Mouse (Mus musculus) retina, postnatal 1 day (tissue): ENCODE results near the gene Wrap53.
A peak's percentile ranks its signal among the peaks of the same experiment; 100 is the strongest.

ENCODE experiments used
- DNase-seq: peaks from one replicate; pipeline ENCODE4 v3.0.0-alpha.2; 2012

The Wrap53 gene

GRCm38 (mm10) chr11:69600098-69600497, 20.0 kb upstream of the Wrap53 start:
- peak; percentile 38 for DNase-seq

DNA sequence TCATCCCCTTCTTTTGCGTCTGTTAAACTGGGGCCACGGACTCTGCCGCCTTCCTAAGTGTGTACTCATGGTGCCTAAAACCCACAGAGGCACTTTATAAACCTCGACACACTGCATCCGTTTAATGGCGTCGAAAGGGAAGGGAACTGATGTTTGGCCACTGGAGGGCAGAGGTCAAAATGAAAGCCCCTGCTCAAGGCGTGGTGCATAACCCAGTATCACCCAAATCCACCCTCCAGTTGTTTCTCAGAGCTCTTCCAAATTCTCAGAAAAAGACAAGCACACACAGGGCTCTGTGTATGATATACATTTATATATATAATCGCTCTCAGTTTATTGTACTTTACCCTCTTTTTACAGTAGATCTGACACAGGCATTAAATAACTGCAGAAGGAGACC, 19.4 kb upstream of the Wrap53 start:
- DNase-seq, result no peak

DNA sequence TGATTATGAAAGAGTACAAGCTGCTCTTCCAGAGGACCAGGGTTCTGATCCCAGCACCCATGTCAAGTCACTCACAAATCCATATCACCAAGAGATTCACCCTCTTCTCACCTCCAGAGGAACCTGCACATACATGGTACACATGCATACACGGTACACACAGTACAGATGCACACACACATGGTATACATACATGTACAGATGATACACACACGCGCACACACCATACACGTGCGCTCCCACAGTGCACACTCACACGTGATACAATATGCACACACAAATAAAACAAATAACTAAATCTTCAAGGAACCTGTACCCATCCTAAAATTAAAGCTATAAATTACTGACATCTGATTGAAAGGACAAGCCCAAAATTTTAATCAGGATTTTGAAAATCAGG, 14.8 kb upstream of the Wrap53 start:
- no peak for DNase-seq

GRCm38 (mm10) chr11:69592799-69593198, 12.7 kb upstream of the Wrap53 start:
- no peak for DNase-seq

GRCm38 (mm10) chr11:69591899-69592637, 12.0 kb upstream of the Wrap53 start:
- peak; percentile 86 for DNase-seq

GRCm38 (mm10) chr11:69591424-69591823, 11.4 kb upstream of the Wrap53 start:
- no peak for DNase-seq

DNA sequence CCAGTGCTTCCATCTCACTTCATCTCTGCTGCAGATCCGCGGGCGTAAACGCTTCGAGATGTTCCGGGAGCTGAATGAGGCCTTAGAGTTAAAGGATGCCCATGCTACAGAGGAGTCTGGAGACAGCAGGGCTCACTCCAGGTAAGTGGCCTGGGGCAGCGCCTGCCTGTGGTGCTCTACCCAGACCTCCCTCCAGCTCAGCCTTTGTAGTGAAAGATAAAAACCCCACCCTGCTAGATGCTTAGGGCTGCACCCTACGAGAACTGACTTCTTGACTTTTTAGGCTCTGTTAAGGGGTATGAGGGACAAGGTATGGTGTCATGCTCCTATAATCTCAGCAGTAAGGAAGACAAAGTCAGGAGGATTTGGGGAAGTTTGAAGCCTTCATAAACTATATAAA, 10.6 kb upstream of the Wrap53 start:
- no peak for DNase-seq

- no peak for DNase-seq
These were observed 9.3 kb upstream of the Wrap53 start for GRCm38 (mm10) chr11:69589207-69589834.

DNA sequence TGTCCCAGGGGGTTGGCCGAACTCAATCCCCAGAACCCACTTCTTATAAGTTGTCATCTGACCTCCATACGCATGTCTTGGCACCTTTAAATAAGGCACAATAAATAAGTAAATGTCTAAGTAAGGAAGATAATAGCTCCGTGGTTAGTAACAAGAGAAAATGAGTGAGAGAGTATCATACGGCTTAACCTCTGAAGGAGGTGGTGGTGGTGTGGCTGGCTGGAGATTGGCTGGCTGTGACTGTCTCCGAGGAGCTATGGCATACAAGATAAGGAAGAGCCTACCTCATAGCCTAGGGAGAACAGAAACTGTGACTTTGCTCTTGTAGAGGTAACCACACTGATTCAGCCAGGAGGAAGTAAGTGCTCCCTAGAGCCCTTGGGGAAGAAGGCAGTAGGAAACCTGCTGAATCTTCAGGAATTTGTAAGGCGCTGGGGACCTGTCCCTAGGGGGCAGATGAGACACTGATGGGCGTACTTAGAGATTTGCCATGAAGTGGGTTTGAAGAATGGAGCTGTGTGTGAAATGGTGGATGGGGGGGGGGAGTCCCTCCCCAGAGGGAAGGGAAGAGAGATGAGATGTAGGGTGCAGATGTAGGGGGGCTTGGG, 5.8 kb upstream of the Wrap53 start:
- DNase-seq, result no peak

- DNase-seq, result no peak
These were observed 4.9 kb upstream of the Wrap53 start for GRCm38 (mm10) chr11:69584937-69585336.

DNA sequence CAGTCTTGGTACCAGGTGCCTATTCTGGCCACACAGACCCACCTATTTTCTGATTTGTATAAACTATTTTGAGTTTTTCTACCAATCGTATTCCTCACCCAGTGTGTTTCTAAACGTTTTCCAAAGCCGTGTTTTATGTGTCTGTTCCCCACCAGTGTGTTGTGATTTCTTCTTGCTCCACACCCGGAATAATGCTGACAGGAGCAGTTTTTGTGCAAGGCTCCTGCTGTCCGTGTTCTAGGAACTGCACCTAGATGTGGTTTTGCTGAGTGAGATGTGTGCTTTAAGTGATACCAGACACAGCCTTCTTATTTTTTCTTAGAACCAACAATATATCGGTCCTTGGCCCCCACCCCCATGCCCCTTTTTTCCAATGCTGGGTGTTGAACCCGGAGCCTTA, 4.0 kb upstream of the Wrap53 start:
- no peak for DNase-seq

DNA sequence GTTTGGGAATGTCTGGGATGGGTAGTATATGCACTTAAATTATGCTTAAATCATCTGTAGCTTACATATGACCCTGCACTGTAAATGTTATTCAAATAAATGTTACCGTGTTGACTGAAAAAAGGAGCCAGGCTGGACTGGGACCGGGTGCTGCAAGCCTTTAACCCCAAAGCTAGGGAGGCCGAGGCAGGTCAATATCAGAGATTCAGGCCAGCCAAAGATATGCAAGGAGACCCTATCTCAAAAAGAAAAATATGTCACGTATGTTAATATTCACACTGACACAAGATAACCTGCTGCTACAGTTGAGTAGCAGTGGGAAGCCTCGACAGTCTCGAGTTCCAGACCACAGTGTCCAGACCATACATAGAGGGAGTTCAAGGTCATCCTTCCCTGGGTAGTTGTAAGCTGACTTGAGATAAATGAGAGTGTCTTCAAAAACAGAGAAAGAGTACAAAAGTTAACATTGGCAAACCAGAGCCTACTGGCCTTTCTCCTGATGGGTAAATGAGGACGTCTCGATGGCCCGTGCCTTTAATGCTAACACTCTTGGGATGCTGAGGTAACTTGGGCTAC, 2.3 kb upstream of the Wrap53 start:
- DNase-seq, result no peak

DNA sequence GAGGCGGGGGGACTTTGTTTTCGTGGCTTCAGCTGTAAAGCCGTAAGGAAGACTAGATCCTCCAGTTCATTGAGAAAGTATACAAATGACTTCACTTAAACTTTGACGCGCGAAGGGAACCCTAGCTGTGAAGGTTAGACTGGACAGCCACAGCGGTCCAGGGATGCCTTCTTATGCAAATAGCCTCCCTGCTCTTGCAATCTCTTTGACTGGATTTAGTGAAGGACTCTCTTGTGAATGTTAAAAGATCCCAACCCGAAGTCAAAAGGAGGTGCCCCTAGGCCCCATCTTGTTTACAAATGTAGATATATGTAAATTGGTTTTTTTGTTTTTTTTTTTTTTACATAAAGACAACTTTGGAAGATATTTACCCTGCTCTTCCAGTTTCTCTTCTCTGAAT, 1.8 kb upstream of the Wrap53 start:
- no peak for DNase-seq

DNA sequence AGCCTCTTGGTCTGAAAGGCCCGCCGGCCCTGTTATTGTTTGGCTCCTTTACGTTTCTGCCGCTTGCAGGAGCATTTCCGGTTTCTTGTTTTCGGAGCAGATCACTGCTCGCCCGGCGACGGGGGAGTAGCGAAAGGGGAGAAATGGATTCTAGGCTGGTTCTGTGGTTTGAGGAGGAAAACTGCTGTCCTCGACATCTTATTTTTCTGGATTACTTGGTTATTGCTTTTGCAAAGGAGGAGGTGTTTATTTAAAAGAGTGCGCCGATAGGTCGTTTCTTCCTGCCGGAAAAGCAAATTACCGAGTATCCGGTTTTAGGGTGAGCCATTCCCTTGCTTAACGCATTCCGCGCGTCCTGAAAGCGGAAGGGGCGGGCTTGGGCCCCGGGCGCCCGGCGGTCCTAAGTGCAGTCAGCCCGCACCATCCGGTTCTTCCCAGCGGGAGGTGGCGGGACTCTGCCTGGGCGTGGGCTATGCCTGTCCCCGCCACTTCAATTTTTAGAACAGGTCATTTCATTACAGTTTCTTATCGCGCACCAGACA, 1.2 kb upstream of the Wrap53 start:
- DNase-seq, result peak; percentile 97

DNA sequence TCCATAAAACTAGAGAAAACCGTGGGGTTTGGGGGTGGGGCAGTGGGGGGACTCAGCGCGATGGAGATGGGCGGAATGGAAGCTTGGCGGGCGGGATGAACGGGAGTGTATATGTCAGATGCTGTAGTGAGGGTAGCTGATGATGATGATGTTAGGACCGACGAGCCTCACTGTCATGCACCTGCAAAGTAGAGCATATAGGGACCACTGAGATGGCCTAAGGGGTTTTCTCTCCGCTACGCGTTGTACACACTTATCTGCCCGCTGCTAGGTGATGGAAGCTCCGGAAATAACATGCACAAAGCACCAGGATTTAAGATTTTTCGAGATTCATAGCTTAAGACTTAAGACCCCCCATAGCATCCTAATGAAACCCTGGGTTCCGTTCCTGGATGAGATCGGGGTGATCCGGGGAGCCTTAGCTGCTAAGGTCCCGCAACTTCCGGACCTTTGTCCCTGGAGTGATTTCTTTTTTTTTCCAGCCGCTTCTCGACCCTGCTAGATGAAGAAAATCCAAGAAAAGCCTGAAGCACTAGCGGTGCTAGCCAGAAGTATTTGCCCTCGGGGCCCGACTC, 604 bp upstream of the Wrap53 start:
- DNase-seq, result no peak

GRCm38 (mm10) chr11:69579128-69580017, 682 bp downstream of the Wrap53 start:
- peak; percentile 99 for DNase-seq

GRCm38 (mm10) chr11:69578301-69578700, 1.8 kb downstream of the Wrap53 start:
- no peak for DNase-seq

- DNase-seq, result no peak
These were observed 3.7 kb downstream of the Wrap53 start for GRCm38 (mm10) chr11:69576307-69576706.

- peak; percentile 70 for DNase-seq
These were observed 4.8 kb downstream of the Wrap53 start for GRCm38 (mm10) chr11:69575220-69575619.

DNA sequence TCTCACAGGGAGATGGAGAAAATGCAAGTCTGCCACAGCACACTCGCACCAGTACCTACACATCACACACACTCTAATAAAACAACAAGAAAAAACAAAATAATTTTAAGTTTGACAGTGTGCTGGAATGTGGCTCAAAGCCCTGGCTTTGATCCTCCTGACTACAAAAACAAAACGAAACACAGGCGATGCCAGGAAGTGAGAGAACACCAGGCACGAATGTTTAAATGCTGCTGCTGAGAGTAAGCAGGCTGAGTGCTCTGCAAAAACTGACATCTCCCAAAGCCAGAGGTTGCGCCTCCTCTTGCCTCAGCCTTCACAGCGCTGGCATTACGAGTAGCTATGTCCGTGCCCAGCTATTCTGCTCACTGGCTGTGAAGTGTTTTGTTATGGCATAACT, 14.9 kb downstream of the Wrap53 start:
- no peak for DNase-seq

- DNase-seq, result no peak
These were observed 15.7 kb downstream of the Wrap53 start for GRCm38 (mm10) chr11:69564391-69564790.

GRCm38 (mm10) chr11:69563373-69563772, 16.7 kb downstream of the Wrap53 start:
- no peak for DNase-seq
